Comparison of ENCODE assay signal across 13 mouse cellular contexts in the genomic region with DNA sequence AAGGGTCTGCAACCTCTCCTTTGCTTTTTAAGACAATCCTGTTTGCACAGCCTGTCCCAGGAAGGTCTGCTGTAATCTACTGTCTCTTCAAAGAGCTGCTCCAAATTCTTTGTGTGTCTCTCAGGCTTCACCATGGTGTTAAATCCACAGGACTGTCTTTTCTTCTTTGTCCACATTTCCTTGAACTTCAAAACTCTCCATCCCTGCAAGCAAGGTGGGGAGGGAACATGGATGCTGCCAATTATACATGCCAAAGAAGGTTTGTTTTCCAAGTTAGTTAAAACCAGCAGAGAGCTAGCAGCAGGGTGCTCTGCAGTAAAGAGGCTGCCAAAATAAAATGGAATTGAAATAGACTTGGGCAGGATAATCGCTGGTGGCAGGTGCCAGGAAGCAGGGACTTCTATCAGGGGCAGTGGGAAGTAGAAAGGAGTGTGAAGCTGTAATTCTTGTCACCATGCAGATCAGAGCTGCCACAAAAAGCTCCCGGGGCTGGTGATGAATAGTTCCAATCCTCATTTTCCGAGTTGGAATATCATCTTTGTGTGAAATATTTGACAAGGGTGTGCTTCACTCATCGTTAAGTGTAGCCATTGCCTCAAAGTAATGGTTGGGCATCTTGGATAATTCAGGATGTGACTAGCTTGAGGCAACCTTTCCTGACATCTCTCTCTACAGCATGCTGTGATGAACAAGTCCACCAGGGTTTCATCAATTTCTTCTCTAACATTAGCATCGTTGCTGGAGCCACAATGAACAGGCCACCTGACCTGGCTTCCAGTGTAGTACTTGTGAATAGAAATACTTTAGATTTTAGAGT.
A peak's percentile ranks its signal among the peaks of the same experiment; 100 is the strongest.
DNase-seq lines count a peak whose midpoint lies in the region; ATAC-seq lines count a peak whose summit lies in the region.
"Had no signal": no experiment of that assay in that cellular context is flagged by ENCODE, and none has a peak within 500 bp of the region (broad histone marks: within the 10 kb centered on the region; RNA-seq: fewer than 3 reads in every experiment).

No protein-coding gene starts in this region.

- H3K9me3 ChIP-seq in hindbrain, embryonic 13.5 days = no peaks in the 10 kb centered on the region
- H3K9me3 ChIP-seq in hindbrain, embryonic 11.5 days (ENCODE audit: control insufficient read depth, low read length) = no peaks in the 10 kb centered on the region
- no peaks in the 10 kb centered on the region for H3K9me3 ChIP-seq in midbrain, embryonic 10.5 days (replicated peaks)
- H3K9me3 ChIP-seq: neural tube, embryonic 12.5 days had no signal

- H3K27ac ChIP-seq in hindbrain, embryonic 13.5 days = no peak overlapping the region
- H3K27ac ChIP-seq in hindbrain, embryonic 11.5 days (ENCODE audit: low read depth, low read length) = no peak overlapping the region
- H3K27ac ChIP-seq in midbrain, embryonic 10.5 days (replicated peaks) = no peak overlapping the region
- H3K27ac ChIP-seq: macrophage; neural tube, embryonic 12.5 days had no signal

- no peak overlapping the region for H3K9ac ChIP-seq in hindbrain, embryonic 13.5 days
- H3K9ac ChIP-seq in hindbrain, embryonic 11.5 days (ENCODE audit: low read depth, low read length) = no peak overlapping the region
- H3K9ac ChIP-seq: neural tube, embryonic 12.5 days had no signal

- no peaks in the 10 kb centered on the region for H3K36me3 ChIP-seq in hindbrain, embryonic 13.5 days
- H3K36me3 ChIP-seq in hindbrain, embryonic 11.5 days (ENCODE audit: control insufficient read depth, insufficient read depth, low read length) = no peaks in the 10 kb centered on the region
- no peaks in the 10 kb centered on the region for H3K36me3 ChIP-seq in midbrain, embryonic 10.5 days
- H3K36me3 ChIP-seq: neural tube, embryonic 12.5 days had no signal

- no peak overlapping the region for H3K4me3 ChIP-seq in hindbrain, embryonic 13.5 days
- H3K4me3 ChIP-seq in hindbrain, embryonic 11.5 days (ENCODE audit: low read depth, low read length) = no peak overlapping the region
- H3K4me3 ChIP-seq in midbrain, embryonic 10.5 days = no peak overlapping the region
- H3K4me3 ChIP-seq: neural tube, embryonic 12.5 days had no signal

- WGBS in hindbrain, embryonic 13.5 days = 59% methylated on average over 5 of the region's 5 CpGs
- 59% methylated on average over 5 of the region's 5 CpGs for WGBS in hindbrain, embryonic 11.5 days
- 63% methylated on average over 5 of the region's 5 CpGs for WGBS in midbrain, embryonic 10.5 days

- H3K4me1 ChIP-seq in hindbrain, embryonic 13.5 days (replicated peaks) = peaks cover 5% of the 10 kb centered on the region; the same call in 1 of the 2 replicates
- H3K4me1 ChIP-seq in hindbrain, embryonic 11.5 days (replicated peaks; ENCODE audit: control insufficient read depth, insufficient read depth, low read length) = no peaks in the 10 kb centered on the region
- peaks cover 11% of the 10 kb centered on the region for H3K4me1 ChIP-seq in midbrain, embryonic 10.5 days
- H3K4me1 ChIP-seq: neural tube, embryonic 12.5 days had no signal

- ATAC-seq in hindbrain, embryonic 13.5 days (ENCODE audit: low FRiP score) = peak; percentile 24; the same call in 1 of the 2 replicates
- no peak for ATAC-seq in hindbrain, embryonic 11.5 days (ENCODE audit: low FRiP score)
- ATAC-seq in erythroid progenitor cell, adult 5-6 weeks (replicated peaks; ENCODE audit: low FRiP score, poor library complexity, severe bottlenecking) = no peak
- ATAC-seq: Patski had no signal

- no peak for DNase-seq in hindbrain, embryonic 11.5 days (ENCODE audit: low spot score)
- peak; percentile 59 for DNase-seq in brain, adult 2 months (ENCODE audit: low read depth, low spot score)
- peak; percentile 85 to 91 for DNase-seq in cerebellum, postnatal 10 days
- peak; percentile 12 for DNase-seq in midbrain, embryonic 10.5 days (ENCODE audit: low spot score)
- DNase-seq in T-cell, adult 2 months (ENCODE audit: low spot score) = no peak
- no peak for DNase-seq in layer of hippocampus, adult 9-11 months
- DNase-seq: adrenal gland, postnatal 14 days; kidney, adult 8-10 months had no signal

- H3K4me2 ChIP-seq in hindbrain, embryonic 13.5 days = no peak overlapping the region
- no peak overlapping the region for H3K4me2 ChIP-seq in hindbrain, embryonic 11.5 days (replicated peaks; ENCODE audit: low read depth, low read length)
- H3K4me2 ChIP-seq: neural tube, embryonic 12.5 days had no signal

- no peaks in the 10 kb centered on the region for H3K27me3 ChIP-seq in hindbrain, embryonic 13.5 days
- no peaks in the 10 kb centered on the region for H3K27me3 ChIP-seq in hindbrain, embryonic 11.5 days (ENCODE audit: control insufficient read depth, insufficient read depth, low read length)
- H3K27me3 ChIP-seq in midbrain, embryonic 10.5 days (ENCODE audit: low read depth, poor library complexity, severe bottlenecking) = no peaks in the 10 kb centered on the region
- H3K27me3 ChIP-seq: neural tube, embryonic 12.5 days; Patski had no signal

Comparison
In these comparisons a context has a peak if more than half of its experiments do, and no peak if none do; other contexts are left out.
1. DNase-seq: peak in brain, adult 2 months (single experiment), cerebellum, postnatal 10 days (2 of 2) and midbrain, embryonic 10.5 days (single experiment); none in hindbrain, embryonic 11.5 days (single experiment), T-cell, adult 2 months (single experiment) and layer of hippocampus, adult 9-11 months (single experiment).